Mouse (Mus musculus): ENCODE measurements around the gene B230118H07Rik. TPM values are rescaled to one million over a fixed set of nuclear protein-coding genes. Genes with fewer than 3 reads are reported as not detected.

B230118H07Rik gene
- total and polyA plus RNA-seq, 3 experiments, result 5.0 to 12.6 (median 9.7) TPM

DNA sequence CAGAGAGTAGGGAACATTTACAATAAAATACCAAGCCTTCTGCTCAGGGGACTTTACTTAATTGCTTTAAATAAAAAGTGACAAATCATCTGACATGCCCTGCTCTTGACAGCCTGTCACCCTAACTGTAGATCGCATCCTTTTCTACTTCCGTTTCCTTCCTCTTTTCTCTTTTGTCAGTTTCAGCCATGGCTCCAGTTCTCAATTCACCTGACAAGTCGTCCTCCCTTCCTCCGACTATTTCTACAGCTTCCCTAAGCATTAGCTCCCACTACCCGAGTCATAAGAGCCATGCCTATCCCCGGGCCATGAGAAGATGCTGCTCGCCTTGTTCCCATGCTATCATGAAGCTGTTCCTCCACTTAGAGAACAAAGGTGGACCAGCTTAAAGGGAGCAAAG is 27.7 kb downstream of the B230118H07Rik start:
- dilution Hi-C loops (cut with MboI; ENCODE audit: extremely low pct_ligation_motif_present, extremely low pct_unique_long_range_greater_than_20kb, low sequenced_read_pairs), result no loop called here
- TF ChIP-seq ETS1 (conservative IDR thresholded peaks at IDR 0.05; ENCODE audit: low read depth, low read length) (no peak), MXI1 (IDR thresholded peaks at IDR 0.05; ENCODE audit: low read depth, low read length) (no peak), TCF12 (IDR thresholded peaks at IDR 0.05; ENCODE audit: low read depth, low read length) (no peak), JUND (conservative IDR thresholded peaks at IDR 0.05; ENCODE audit: low read depth, low read length) (no peak), ZKSCAN1 (IDR thresholded peaks at IDR 0.05; ENCODE audit: borderline replicate concordance, low read depth, low read length) (no peak), E2F4 (IDR thresholded peaks at IDR 0.05; ENCODE audit: insufficient replicate concordance, low read depth, low read length) (no peak), SIN3A (IDR thresholded peaks at IDR 0.05; ENCODE audit: low read length) (no peak), TBP (conservative IDR thresholded peaks at IDR 0.05; ENCODE audit: low read depth, low read length) (no peak), ZMIZ1 (IDR thresholded peaks at IDR 0.05; ENCODE audit: low read depth, low read length) (no peak), MYC (IDR thresholded peaks at IDR 0.05; ENCODE audit: low read depth, low read length) (no peak), MAX (IDR thresholded peaks at IDR 0.05; ENCODE audit: low read length) (no peak), USF1 (IDR thresholded peaks at IDR 0.05; ENCODE audit: low read depth, low read length) (no peak), NRF1 (IDR thresholded peaks at IDR 0.05; ENCODE audit: low read depth, low read length) (no peak), SMC3 (IDR thresholded peaks at IDR 0.05; ENCODE audit: low read depth, low read length) (no peak), NELFE (IDR thresholded peaks at IDR 0.05; ENCODE audit: low read depth, low read length) (no peak), MAZ (IDR thresholded peaks at IDR 0.05; ENCODE audit: low read depth, low read length) (no peak), MEF2A (IDR thresholded peaks at IDR 0.05; ENCODE audit: borderline replicate concordance, low read depth, low read length) (no peak), CTCF (conservative IDR thresholded peaks at IDR 0.05 in 1 of 2, IDR thresholded peaks at IDR 0.05 in 1 of 2; ENCODE audit: low read depth in 2 of 2, low read length in 2 of 2) (no peak), JUN (IDR thresholded peaks at IDR 0.05; ENCODE audit: insufficient read depth, low read depth, low read length) (no peak)
- H3K27ac ChIP-seq (ENCODE audit: insufficient read depth, low read depth), result no peak overlapping the region
- H3K79me2 ChIP-seq (replicated peaks; ENCODE audit: control insufficient read depth, extremely low read depth, insufficient read depth, poor library complexity, severe bottlenecking), result no peaks in the 10 kb centered on the region
- H3K4me3 ChIP-seq (replicated peaks in 1 of 3; ENCODE audit: low read depth in 2 of 3, low read length in 2 of 3, poor library complexity in 1 of 3), result no peak overlapping the region
- no peaks in the 10 kb centered on the region for H3K9me3 ChIP-seq (replicated peaks; ENCODE audit: low read length)
- peaks cover 31% of the 10 kb centered on the region for H3K27me3 ChIP-seq (replicated peaks)
- no peak for DNase-seq (ENCODE audit: extremely low read depth)
- no peak overlapping the region for H3K4me2 ChIP-seq (ENCODE audit: insufficient read depth, low read depth, poor library complexity, severe bottlenecking)
- no peak overlapping the region for H3K9ac ChIP-seq (ENCODE audit: insufficient read depth, low read depth)
- H3K36me3 ChIP-seq (replicated peaks in 1 of 2; ENCODE audit: control insufficient read depth in 1 of 2, insufficient read depth in 1 of 2, low read length in 1 of 2), result no peaks in the 10 kb centered on the region
- H3K4me1 ChIP-seq (ENCODE audit: control insufficient read depth in 1 of 2, insufficient read depth in 2 of 2), result no peaks in the 10 kb centered on the region; a peak in 1 of 4 replicates
- in situ Hi-C loops (cut with MboI; ENCODE audit: low pct_ligation_motif_present, low pct_unique_long_range_greater_than_20kb, low sequenced_read_pairs), result no loop called here

DNA sequence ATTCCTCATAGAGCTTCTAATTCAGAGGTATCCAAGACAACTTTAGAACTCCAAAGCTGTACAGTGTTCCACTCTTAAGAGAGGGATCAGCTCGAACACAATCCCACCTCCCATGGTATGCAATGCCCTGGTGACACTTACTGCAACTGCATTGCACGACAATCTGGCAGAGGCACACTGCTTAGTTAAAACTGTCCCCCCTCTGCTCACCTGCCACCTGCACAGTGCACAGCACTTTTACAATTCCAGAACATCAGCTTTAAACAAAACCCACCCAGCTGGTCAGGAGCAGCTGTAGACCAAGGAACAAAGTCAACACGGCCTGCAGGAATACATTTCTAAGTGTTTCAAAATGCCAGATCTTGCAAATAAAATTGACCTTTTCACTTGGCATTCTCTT is 28.4 kb downstream of the B230118H07Rik start:
- Histone ChIP-seq H3K4me3 (replicated peaks in 1 of 3; ENCODE audit: low read depth in 2 of 3, low read length in 2 of 3, poor library complexity in 1 of 3) (no peak overlapping the region), H3K9me3 (replicated peaks; ENCODE audit: low read length) (no peaks in the 10 kb centered on the region), H3K36me3 (replicated peaks in 1 of 2; ENCODE audit: control insufficient read depth in 1 of 2, insufficient read depth in 1 of 2, low read length in 1 of 2) (no peaks in the 10 kb centered on the region), H3K27ac (ENCODE audit: insufficient read depth, low read depth) (no peak overlapping the region), H3K79me2 (replicated peaks; ENCODE audit: control insufficient read depth, extremely low read depth, insufficient read depth, poor library complexity, severe bottlenecking) (no peaks in the 10 kb centered on the region), H3K27me3 (replicated peaks) (peaks cover 33% of the 10 kb centered on the region), H3K9ac (ENCODE audit: insufficient read depth, low read depth) (no peak overlapping the region), H3K4me1 (ENCODE audit: control insufficient read depth in 1 of 2, insufficient read depth in 2 of 2) (peaks cover 0 to 6% of the 10 kb centered on the region in 2 experiments; a peak in 2 of 4 replicates), H3K4me2 (ENCODE audit: insufficient read depth, low read depth, poor library complexity, severe bottlenecking) (no peak overlapping the region)
- no peak for TF ChIP-seq GABPA (IDR thresholded peaks at IDR 0.05; ENCODE audit: insufficient replicate concordance, low read depth, low read length)
- TF ChIP-seq SMC3 (IDR thresholded peaks at IDR 0.05; ENCODE audit: low read depth, low read length), result no peak
- no peak for TF ChIP-seq CHD2 (IDR thresholded peaks at IDR 0.05; ENCODE audit: low read length)
- in situ Hi-C loops (cut with MboI; ENCODE audit: low pct_ligation_motif_present, low pct_unique_long_range_greater_than_20kb, low sequenced_read_pairs), result no loop called here
- no peak for DNase-seq (ENCODE audit: extremely low read depth)
- dilution Hi-C loops (cut with MboI; ENCODE audit: extremely low pct_ligation_motif_present, extremely low pct_unique_long_range_greater_than_20kb, low sequenced_read_pairs), result no loop called here
